Comparison of ENCODE assay signal across 13 mouse cellular contexts in genomic region chr1:77824716-77825387, GRCm38 (mm10).
DNase-seq lines count a peak whose midpoint lies in the region; ATAC-seq lines count a peak whose summit lies in the region.
"Had no signal": no experiment of that assay in that cellular context is flagged by ENCODE, and none has a peak within 500 bp of the region (broad histone marks: within the 10 kb centered on the region; RNA-seq: fewer than 3 reads in every experiment).

No protein-coding gene starts in this region.

- peak overlapping the region; percentile 11; the same call in 1 of the 2 replicates for H3K4me2 ChIP-seq in embryonic facial prominence, embryonic 13.5 days
- H3K4me2 ChIP-seq in forebrain, embryonic 14.5 days (ENCODE audit: low read length): peak overlapping the region; percentile 34; the same call in 1 of the 2 replicates
- H3K4me2 ChIP-seq in neural tube, embryonic 11.5 days (ENCODE audit: low read depth): no peak overlapping the region

- no peaks in the 10 kb centered on the region for H3K9me3 ChIP-seq in embryonic facial prominence, embryonic 13.5 days
- no peaks in the 10 kb centered on the region for H3K9me3 ChIP-seq in embryonic facial prominence, embryonic 10.5 days
- H3K9me3 ChIP-seq in forebrain, embryonic 14.5 days (replicated peaks; ENCODE audit: control insufficient read depth, low read length): no peaks in the 10 kb centered on the region
- no peaks in the 10 kb centered on the region for H3K9me3 ChIP-seq in neural tube, embryonic 11.5 days (ENCODE audit: control insufficient read depth, low read length)
- H3K9me3 ChIP-seq: embryonic facial prominence, embryonic 15.5 days had no signal

- H3K9ac ChIP-seq in embryonic facial prominence, embryonic 13.5 days: no peak overlapping the region
- no peak overlapping the region for H3K9ac ChIP-seq in forebrain, embryonic 14.5 days (ENCODE audit: low read length)
- no peak overlapping the region for H3K9ac ChIP-seq in neural tube, embryonic 11.5 days (ENCODE audit: low read length)
- H3K9ac ChIP-seq: embryonic facial prominence, embryonic 15.5 days; liver, embryonic 14.5 days had no signal

- H3K27me3 ChIP-seq in embryonic facial prominence, embryonic 13.5 days: no peaks in the 10 kb centered on the region
- H3K27me3 ChIP-seq in embryonic facial prominence, embryonic 10.5 days (replicated peaks; ENCODE audit: low read depth, poor library complexity, severe bottlenecking): no peaks in the 10 kb centered on the region
- H3K27me3 ChIP-seq in forebrain, embryonic 14.5 days (replicated peaks; ENCODE audit: control insufficient read depth, insufficient read depth, low read length): no peaks in the 10 kb centered on the region
- no peaks in the 10 kb centered on the region for H3K27me3 ChIP-seq in neural tube, embryonic 11.5 days (ENCODE audit: control insufficient read depth, insufficient read depth, low read length)
- H3K27me3 ChIP-seq: embryonic facial prominence, embryonic 15.5 days; megakaryocyte, embryonic 14.5 days had no signal

- H3K27ac ChIP-seq in embryonic facial prominence, embryonic 13.5 days: no peak overlapping the region
- H3K27ac ChIP-seq in embryonic facial prominence, embryonic 10.5 days (replicated peaks): no peak overlapping the region
- peak overlapping the region; percentile 70 for H3K27ac ChIP-seq in forebrain, embryonic 14.5 days (ENCODE audit: low read depth, low read length)
- no peak overlapping the region for H3K27ac ChIP-seq in neural tube, embryonic 11.5 days (ENCODE audit: low read depth, low read length)
- H3K27ac ChIP-seq: embryonic facial prominence, embryonic 15.5 days; liver, embryonic 14.5 days had no signal

- WGBS in embryonic facial prominence, embryonic 13.5 days: 59% methylated on average over 5 of the region's 5 CpGs
- 57% methylated on average over 5 of the region's 5 CpGs for WGBS in embryonic facial prominence, embryonic 10.5 days
- WGBS in forebrain, embryonic 14.5 days: 39% methylated on average over 5 of the region's 5 CpGs
- 30% methylated on average over 5 of the region's 5 CpGs for WGBS in neural tube, embryonic 11.5 days

- no peak overlapping the region for H3K4me3 ChIP-seq in embryonic facial prominence, embryonic 13.5 days
- H3K4me3 ChIP-seq in embryonic facial prominence, embryonic 10.5 days: no peak overlapping the region
- no peak overlapping the region for H3K4me3 ChIP-seq in forebrain, embryonic 14.5 days (ENCODE audit: low read depth, low read length)
- no peak overlapping the region for H3K4me3 ChIP-seq in neural tube, embryonic 11.5 days (ENCODE audit: low read depth, low read length)
- H3K4me3 ChIP-seq: embryonic facial prominence, embryonic 15.5 days; megakaryocyte, embryonic 14.5 days had no signal

- DNase-seq in embryonic facial prominence, embryonic 10.5 days (ENCODE audit: low spot score): no peak
- peak; percentile 44 for DNase-seq in forebrain, embryonic 14.5 days (ENCODE audit: low spot score)
- DNase-seq in layer of hippocampus, adult 8-10 months (ENCODE audit: low spot score in 2 of 2): peak; percentile 27 to 35
- peak; percentile 15 for DNase-seq in neural tube, embryonic 11.5 days (ENCODE audit: low spot score)
- DNase-seq in cerebellum, postnatal 25 days: no peak
- no peak for DNase-seq in adrenal gland, adult (ENCODE audit: inconsistent age in 2 of 2, low spot score in 1 of 2)
- DNase-seq in spleen, adult 12 weeks (ENCODE audit: low spot score): no peak
- DNase-seq: cerebellum, adult 2 months; gastrocnemius, postnatal 25 days had no signal

- no peaks in the 10 kb centered on the region for H3K36me3 ChIP-seq in embryonic facial prominence, embryonic 13.5 days
- H3K36me3 ChIP-seq in embryonic facial prominence, embryonic 10.5 days (replicated peaks): no peaks in the 10 kb centered on the region
- H3K36me3 ChIP-seq in forebrain, embryonic 14.5 days (ENCODE audit: control insufficient read depth, insufficient read depth, low read length): no peaks in the 10 kb centered on the region
- no peaks in the 10 kb centered on the region for H3K36me3 ChIP-seq in neural tube, embryonic 11.5 days (ENCODE audit: control insufficient read depth, insufficient read depth, low read length)
- H3K36me3 ChIP-seq: embryonic facial prominence, embryonic 15.5 days had no signal

- ATAC-seq in embryonic facial prominence, embryonic 13.5 days (ENCODE audit: insufficient number of reproducible peaks, insufficient read depth, low FRiP score, low TSS enrichment, low read depth): no peak
- ATAC-seq in forebrain, embryonic 14.5 days: peak; percentile 43
- no peak for ATAC-seq in neural tube, embryonic 11.5 days (ENCODE audit: insufficient read depth, low FRiP score, low TSS enrichment)

- peaks cover 12% of the 10 kb centered on the region for H3K4me1 ChIP-seq in embryonic facial prominence, embryonic 13.5 days
- peaks cover 17% of the 10 kb centered on the region for H3K4me1 ChIP-seq in embryonic facial prominence, embryonic 10.5 days
- peaks cover 19% of the 10 kb centered on the region; the same call in 1 of the 2 replicates for H3K4me1 ChIP-seq in forebrain, embryonic 14.5 days (ENCODE audit: control insufficient read depth, insufficient read depth, low read length)
- H3K4me1 ChIP-seq in neural tube, embryonic 11.5 days (ENCODE audit: control insufficient read depth, insufficient read depth, low read length): peaks cover 6% of the 10 kb centered on the region; the same call in 1 of the 2 replicates
- H3K4me1 ChIP-seq: megakaryocyte, embryonic 14.5 days had no signal

Comparison
In these comparisons a context has a peak if more than half of its experiments do, and no peak if none do; other contexts are left out.
1. DNase-seq: peak in forebrain, embryonic 14.5 days (single experiment), layer of hippocampus, adult 8-10 months (2 of 2) and neural tube, embryonic 11.5 days (single experiment); none in embryonic facial prominence, embryonic 10.5 days (single experiment), cerebellum, postnatal 25 days (0 of 2), adrenal gland, adult (0 of 2) and spleen, adult 12 weeks (single experiment).